Mouse (Mus musculus) spleen, embryonic (tissue): Measurements from ENCODE around the gene Usf2.

Source experiments
- CTCF ChIA-PET: fragments of 350-600 bp; sonication (Branson Sonifier 250); formaldehyde crosslinking; loops from one replicate; lab custom pipeline; 2022; lab: Charles Lee

Gene Usf2

DNA sequence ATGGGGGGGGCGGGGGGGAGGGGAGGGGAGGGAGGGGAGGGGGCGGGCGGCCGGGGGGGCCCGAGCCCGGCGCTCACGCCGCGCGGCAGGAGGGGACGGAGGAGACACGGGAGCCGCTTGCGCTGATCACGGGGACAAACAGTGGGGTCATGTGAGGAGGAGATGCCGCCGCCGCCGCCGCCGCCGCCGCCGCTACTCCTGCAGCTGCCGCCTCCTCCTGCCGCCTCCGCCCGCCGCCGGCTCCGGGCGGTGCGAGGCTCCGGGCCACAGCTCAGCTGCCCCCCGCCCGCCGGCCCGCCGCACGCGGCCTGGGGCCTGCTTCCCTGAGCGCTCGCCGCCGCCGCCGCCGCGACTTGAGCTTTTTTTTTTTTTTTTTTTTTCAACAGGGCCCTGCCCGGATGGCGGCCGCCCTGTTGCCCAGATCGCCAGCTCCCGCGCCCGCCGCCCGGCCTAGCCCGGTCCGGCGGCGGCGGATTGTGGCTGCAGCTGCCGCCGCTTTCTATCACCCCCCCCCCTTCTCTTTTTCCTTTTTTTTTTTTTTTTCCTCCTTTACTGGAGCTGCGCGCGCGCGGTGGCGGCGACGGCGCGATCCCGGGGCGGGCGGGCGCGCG is at the start of gene Usf2:
TSS of gene Usf2 (minus strand) at position 48 of the 611 bp plus-strand sequence.
- CTCF ChIA-PET, result interaction anchor here (0.5 to 0.6 kb wide), 2 partner anchors 57 to 107 kb away, joined by 3 to 6 read pairs; no protein-coding TSS in a partner anchor

DNA sequence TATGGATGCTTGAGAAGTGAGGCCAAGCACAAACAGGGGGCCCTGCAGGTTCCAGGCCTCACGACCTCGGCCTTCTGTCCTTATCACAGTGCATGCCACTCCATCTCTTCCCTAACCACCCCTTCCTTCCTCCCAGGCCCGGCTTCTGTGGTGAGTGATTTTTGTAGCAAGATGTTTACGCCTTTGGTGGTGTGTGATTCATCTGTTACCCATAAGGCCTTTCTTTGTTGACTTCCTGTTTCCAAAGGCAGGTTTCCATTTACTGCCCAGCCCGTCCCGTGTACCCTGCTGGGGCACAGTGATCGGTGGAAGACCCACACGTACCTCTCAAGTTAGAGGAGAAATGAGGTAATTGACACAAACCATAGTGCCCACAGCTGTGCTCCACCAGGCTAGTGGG is 46.0 kb upstream of the Usf2 start:
- CTCF ChIA-PET, result interaction anchor here (0.6 kb wide), 1 partner anchor 435 kb away, joined by 3 read pairs; no protein-coding TSS in a partner anchor

DNA sequence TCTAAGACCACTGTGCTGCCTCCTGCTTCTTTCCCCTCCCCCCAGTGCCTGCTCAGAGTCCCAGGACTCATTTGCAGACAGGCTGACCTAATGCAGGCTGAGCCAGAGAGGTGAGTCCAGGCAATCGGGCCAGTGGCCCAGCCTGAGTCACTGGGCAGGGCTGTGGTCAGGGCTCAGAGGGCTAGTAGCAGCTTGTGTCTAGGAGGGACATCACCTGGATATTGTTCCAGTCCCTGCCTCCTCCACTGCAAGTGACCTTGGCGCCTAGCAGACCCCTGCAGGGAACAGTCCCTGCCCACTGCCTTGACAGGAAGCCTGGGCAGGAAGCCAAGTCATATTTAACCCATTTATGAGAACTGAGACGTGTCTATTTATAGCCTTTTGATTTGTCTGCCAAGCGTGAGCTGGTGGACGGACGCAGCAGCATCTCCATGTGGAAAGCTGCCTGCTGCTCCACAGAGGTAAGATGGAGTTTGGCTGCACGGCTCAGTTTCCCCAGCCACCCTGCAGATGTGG is 44.0 kb upstream of the Usf2 start:
- CTCF ChIA-PET, result interaction anchor here (0.5 kb wide), 1 partner anchor 32 kb away, joined by 10 read pairs; no protein-coding TSS in a partner anchor

DNA sequence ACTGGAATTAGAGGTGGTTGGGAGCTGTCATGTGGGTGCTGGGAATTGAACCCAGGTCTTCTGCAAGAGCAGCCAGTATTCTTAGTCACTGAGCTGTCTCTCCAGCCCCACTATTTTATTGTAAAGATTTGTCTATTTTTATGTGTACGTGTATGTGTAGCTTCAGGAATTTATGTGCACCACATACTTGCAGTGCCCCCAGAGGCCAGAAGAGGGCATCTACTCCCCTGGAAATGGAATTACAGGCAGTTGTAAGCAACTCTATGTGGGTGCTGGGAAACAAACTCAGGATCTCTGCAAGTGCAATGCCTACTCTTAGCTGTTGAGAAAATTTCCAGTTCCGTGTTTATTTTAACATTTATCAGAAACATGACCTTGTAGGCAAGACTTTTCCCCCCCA is 39.9 kb upstream of the Usf2 start:
- CTCF ChIA-PET, result no interaction called here

DNA sequence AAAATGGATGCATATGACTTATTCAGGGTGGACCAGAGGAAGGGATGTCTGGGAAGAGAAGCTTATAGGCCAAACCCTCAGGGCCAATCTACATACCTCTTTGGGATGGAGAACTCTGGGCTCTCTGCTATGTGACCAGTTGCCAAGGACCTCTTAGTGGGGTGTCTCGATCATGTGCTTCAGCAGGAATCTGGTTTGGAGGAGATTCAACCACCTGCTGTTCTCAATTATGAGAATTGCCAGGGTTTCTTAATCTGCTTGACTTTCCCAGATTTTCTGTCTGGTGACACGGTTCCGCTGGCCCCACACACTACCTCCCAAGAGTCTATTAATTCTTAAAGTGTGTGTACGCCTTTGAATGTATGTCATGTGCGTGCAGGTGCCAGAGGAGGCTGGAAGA is 37.4 kb upstream of the Usf2 start:
- CTCF ChIA-PET, result no interaction called here

DNA sequence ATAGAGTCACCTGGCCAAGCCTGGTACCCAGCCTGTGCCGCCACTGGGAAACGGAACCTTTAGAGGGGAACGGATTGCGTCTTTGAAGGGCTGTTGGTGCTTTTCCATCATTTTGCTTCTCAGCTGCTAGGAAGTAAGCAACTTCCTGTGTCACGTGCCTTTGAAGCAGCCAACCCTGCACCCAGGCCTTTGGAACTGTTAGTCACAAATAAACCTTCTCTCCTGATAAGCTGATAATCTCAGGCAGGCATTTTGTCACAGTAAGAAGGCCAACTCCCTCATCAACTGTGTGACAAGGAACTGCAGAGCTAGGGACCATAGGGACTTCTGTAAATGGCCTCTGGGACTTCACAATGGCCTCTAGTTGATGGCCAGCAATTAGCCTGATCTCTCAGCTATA is 35.5 kb upstream of the Usf2 start:
- CTCF ChIA-PET, result no interaction called here

DNA sequence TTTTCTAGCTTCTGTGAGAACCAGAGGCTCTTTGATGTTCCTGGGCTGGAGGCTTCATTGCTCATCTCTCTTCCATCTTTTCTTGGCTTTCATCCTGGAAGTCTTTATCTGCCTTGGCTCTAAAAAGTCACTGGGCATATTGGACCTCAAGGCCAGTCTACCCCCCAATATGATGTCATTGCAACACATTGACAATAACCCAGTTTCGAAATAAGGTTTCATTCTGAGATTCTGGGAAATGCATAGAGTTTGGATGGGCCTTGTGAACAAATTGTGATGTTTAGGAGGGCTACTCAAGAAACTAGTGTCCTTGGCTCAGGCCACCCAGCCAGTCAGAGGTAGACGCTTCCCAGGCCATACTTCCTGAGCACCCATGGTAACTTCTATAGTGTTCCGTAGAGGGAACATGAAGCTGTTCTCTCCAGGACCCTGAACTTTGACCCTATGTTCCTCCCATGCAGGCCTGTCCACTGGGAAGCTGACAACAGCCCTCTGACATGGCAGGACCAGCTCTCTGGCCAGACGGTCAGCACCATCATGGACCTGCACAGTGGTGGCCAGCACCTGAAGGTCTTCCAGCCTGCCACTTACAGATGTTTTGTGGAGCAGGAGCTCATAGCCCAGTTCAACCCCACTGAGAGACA is 32.0 kb upstream of the Usf2 start:
- CTCF ChIA-PET, result interaction anchor here (1.0 kb wide), 1 partner anchor 35 kb away, joined by 3 read pairs; no protein-coding TSS in a partner anchor

DNA sequence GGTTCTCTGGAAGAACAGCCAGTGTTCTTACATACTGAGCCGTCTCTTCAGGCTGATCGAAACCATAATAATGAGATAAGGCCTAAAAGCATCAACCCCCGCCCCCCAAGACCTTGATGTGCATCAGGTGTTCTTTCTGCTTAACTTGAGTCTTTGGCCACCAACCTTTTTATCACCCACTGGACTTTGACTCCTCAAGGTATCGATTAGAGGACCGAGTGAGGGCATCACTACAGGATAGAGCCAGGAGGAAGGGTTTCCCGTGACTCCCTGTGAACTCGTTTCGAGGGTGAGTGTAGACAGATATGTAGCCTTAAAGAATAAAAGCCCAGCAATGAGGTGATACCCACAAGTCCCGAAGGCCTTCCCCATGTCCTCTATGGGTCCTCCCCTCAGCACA is 28.8 kb upstream of the Usf2 start:
- CTCF ChIA-PET, result no interaction called here

DNA sequence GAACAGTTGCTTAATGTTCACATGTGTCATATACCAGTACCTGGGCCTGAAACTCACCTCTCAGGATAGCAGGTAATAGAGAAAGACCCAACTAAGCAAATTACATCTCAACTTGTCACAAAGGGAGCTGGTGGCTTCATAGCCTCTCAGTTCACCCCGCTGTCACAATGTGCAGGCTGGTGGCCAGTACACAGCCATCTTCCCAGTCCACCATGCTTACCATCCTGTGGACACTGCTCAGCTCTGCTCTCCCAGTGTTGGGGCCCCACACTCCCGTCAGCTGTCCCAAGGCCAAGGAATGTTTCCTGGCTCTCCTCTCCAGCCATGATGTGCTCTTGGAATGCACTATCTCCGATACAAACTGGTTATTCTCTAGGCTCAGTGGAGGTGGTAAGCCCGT is 25.1 kb upstream of the Usf2 start:
- CTCF ChIA-PET, result no interaction called here

DNA sequence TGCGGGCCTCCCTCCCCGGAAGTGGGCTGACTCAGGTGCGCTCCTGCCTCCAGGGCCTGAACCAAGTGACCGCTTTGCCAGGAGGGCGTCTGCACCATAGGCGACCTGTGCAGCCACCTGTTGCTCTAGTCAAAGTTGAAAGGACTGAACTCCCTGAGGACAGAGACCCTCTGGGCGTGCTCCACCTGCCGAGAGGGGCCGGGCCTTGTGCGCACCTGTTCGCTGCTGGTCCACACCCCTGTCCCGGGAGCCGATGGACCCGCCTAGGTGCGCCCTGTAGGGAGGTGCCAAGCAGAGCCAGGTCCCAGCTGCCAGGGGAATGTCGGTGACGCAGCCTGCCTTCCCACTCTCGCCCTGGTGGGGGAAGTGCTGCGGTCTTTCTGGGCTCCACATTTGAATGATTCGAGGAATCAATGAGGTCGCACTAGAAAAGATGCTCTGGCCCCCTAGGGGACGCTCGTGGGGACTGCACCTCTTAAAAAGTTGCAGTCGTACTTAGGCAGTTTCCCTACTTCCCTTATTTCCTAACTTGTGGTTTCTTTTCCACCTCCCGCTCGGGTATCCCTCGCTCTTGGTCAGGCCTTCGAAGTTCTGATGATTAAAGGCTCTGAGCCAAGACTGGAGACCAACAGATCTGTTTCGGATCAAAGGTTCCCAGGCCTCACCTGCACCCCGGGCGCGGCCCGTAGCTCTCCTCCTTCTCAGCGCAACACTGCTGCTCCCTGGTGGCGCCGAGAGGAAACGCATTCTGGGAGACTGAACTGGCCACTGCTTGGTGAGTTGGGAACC is 17.1 kb upstream of the Usf2 start, which contains the start of gene Fam187b:
TSS of gene Fam187b (plus strand) at position 290 of the 789 bp plus-strand sequence.
- CTCF ChIA-PET, result interaction anchor here (0.5 to 1.3 kb wide), 2 partner anchors 101 to 533 kb away, joined by 3 to 10 read pairs; no protein-coding TSS in a partner anchor

DNA sequence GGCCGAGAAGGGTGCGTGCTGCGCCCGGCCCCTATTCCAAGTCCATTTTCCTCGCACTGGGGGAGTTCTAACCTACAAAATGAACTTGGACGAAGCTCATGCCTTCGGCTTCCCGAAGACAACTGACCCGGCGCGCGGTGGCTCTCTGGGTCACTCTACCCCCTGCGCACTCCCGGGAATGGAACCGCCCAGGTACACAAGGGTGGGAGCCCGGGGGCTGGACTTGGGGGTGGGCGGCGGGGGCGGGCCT is 16.6 kb upstream of the Usf2 start, which contains the start of gene Lsr:
TSS of gene Lsr (minus strand) at position 214 of the 250 bp plus-strand sequence.
- CTCF ChIA-PET, result no interaction called here

DNA sequence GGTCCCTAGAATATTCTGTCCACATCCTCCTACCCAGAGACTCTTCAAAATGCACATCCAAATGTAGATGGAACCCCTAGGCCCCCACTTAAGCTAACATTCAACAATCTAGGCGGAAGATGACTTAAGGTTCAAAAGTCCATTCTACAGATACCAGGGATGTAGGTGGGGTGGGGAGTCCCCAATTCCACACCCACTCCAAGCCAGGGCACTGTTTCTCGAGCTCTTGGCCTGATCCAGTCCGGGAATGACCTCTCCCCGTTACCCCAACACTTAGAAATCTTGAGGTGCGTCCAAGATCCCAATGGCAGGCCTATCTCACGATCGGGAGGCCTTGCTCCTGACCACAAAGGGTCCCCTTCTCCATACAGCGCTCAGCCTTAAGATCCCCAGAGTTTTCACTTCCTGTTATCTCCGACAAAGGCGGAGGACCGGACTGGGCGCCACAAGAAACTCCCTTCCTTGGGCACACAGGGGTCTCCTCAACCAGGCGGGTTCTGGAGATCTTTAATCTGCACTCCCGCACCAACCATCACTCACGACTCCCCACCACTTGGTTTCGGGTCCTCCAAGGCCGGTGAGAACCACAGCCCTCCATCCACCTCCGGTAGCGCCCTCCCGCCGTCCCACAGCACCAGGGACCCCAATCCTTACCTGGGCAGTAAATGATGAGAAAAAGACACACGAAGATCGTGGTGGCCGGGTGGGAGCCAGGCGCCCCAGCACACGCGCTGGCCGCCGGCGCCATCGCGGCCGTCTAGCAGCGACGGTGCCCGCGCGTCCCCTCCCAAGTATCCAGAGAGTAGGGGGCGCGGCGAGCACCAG is 16.0 kb upstream of the Usf2 start:
- CTCF ChIA-PET, result no interaction called here

DNA sequence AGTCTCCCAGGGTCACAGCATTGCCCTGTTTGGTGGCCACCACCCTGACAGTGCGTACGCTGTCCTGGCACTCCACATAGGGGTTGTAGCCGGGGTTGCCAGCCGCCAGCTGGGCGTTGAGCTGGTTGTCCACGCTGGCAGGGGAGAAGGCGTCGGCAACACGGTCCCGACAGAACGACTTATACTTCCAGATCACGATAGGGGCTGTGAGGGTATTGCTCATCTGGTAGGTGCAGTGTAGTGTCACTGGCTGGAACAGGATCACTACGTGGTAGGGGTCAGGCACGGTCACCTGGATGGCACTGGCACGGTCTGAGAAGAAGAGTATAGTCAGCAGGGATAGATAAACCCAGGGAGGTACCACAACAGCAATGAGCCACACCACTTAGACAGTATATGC is 15.3 kb upstream of the Usf2 start:
- CTCF ChIA-PET, result no interaction called here

DNA sequence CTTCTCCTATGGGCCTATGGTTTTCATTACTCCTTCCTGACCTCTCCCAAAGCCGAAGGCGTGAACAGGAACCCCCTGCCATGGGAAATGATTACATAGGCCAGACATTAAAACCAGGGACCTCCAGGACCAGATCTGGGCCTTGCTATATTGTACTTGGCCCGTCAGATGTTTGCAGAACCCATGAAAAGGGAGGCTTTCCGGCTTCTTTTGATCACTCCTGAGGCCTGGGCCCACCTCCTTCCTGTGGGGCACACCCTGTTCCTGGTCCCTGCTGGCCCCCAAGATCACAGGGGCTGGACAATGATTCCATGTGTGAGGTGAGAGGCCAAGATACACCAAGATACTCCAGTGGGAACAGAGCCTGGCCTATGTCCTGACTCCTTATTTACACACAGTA is 12.6 kb upstream of the Usf2 start:
- CTCF ChIA-PET, result no interaction called here

DNA sequence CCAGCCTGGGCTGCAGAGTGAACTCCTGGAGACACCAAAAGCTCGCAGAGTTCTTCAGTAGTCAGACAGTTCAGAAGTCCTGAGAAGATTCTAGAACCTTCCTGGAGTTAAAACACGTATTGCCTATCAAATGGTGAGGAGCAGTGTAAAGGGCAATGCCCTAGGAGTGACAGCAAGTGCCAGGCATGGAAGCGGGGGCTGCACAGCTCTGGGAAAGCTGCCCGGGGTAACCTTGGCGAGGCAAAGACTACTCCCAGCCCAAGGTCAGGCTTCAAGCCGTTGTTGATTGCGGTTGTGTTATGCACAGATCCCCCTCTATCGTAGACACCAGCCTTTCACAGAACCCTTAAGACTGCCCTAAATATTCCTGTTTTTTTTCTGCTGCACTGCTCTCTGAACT is 12.0 kb upstream of the Usf2 start:
- CTCF ChIA-PET, result no interaction called here

DNA sequence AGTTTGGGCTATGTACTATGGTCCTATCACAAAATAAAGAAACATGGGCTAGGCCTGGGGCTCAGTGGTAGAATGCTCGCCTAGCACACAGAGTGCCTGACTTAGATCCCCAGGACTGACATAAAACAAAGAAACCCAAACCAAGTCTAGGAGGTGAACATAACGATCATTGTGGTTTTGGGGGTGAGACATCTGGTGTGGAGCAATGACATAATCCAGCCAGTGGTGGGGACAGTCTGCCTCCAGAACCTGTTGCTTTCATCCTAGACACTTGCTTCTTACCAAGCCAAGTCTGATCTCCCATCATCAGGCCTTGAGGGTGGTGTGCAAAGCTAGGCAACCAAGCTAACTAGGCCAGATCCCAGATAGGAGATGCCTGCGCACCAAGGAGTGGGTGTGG is 10.1 kb upstream of the Usf2 start:
- CTCF ChIA-PET, result interaction anchor here (0.6 kb wide), 1 partner anchor 92 kb away, joined by 6 read pairs; the partner anchor contains the start of gene Lgi4

DNA sequence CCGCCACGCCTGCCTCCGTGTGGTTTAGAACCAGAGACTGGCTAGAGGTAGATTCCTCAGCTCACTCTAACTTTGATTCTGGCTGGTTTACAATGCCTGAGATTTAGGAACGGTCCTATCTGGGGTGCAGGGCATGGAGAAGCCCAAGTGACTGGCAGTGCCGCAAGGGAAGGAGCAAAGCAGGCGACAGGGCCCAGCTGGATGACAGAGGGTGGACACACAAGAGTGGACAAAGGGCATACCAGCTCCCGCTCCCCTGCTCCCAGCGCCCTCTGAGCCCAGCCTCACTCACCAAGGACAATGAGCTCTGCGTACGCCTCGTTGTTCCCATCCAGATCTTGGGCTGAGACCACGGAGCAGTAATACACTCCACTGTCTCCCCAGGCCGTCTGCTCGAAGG is 9.1 kb upstream of the Usf2 start:
- CTCF ChIA-PET, result no interaction called here

DNA sequence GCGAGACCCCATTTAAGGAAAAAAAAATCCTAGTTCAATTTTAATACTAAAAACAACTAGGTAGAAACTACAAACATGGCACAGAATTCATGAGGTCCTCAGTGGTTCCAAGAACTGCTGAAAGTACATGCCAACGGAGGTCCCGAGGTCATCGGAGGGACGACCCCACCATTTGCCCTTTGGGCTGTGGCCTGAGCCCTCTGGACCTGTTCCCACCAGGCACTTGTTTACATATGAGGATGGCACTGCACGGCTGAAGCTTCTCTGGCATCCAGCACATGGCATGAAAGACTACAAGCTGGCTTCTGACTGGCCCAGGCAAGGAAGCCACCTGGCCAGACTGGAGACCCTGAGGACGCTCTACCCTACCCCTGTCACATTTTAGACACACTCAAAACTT is 7.8 kb upstream of the Usf2 start:
- CTCF ChIA-PET, result interaction anchor here (0.7 kb wide), 1 partner anchor 71 kb away, joined by 3 read pairs; no protein-coding TSS in a partner anchor

DNA sequence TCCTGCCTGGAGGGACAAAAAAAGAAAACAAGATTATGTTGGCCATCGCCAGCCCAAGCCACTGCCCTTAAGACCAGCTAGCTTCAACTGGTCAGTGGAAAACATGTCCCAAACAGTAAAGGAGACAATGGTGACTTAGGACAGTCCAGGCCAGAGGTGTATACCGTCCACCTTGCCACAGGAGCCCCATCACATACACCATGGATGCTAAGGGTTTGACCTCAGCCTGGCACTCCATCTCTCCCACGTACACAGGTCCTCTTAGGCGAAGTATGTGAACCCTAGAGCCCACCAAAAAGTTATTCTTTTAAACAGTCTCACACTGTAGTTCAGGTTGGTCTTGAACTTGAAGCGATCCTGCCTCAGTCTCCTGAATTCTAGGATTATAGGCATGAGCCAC is 6.3 kb upstream of the Usf2 start:
- CTCF ChIA-PET, result interaction anchor here (0.6 to 0.7 kb wide), 2 partner anchors 62 kb away, joined by 6 to 11 read pairs; no protein-coding TSS in a partner anchor

DNA sequence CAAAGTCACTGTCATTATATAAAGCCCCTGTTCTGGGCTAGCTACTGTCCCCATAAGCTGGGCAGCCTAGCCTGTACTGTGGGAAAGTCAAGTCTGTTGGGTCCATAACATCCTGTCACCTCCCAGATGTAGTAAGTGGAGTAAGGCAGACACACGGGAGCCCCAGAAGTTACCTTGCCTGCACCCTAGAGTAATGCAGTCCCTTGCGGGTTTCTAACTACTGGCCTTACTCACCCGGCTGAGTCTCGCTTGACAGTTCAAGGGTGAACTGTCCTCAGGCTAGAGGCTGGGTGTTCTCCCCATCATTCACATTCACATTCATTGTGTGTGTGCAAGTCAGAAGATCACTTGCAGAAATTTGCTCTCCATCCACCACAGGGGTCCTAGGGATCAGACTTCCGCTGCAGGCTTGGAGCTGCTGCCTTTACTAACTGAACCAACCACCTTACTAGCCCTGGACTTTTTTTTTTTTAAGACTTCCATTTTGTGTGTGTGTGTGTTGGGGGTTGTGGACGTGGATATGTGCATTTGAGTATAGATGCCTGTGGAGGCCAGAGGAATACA is 3.3 kb upstream of the Usf2 start:
- CTCF ChIA-PET, result no interaction called here
